Mouse (Mus musculus) spleen, adult 2 months (tissue): ENCODE results near the gene Agrp.

Source experiments
- CTCF ChIP-seq: fragments of 200-500 bp; IDR thresholded peaks from 2 replicates; pipeline ENCODE4 v1.5.1; 2011; ENCODE audit warnings: mild to moderate bottlenecking, inconsistent platforms; ENCODE audit not compliant: insufficient read depth, insufficient read length, insufficient replicate concordance; ENCODE audit errors: extremely low read depth
- POLR2A ChIP-seq: fragments of 200-500 bp; IDR thresholded peaks from 2 replicates; pipeline ENCODE4 v1.6.1; 2011; ENCODE audit warnings: low read depth, low read length, inconsistent platforms

GRCm38 (mm10) chr8:105661167-105661566 is 24.0 kb upstream of the Agrp start:
- TF ChIP-seq CTCF (no peak), POLR2A (no peak)
